Mouse (Mus musculus) kidney, embryonic 14.5 days (tissue): Measurements from ENCODE around the gene Ddx11. TPM values are rescaled to one million over a fixed set of nuclear protein-coding genes. Genes with fewer than 3 reads are reported as not detected.

Experiments
- ATAC-seq: fragments of 200-750 bp; cut with Nextera tagmentation; 2 replicates; pipeline ENCODE4 v1.8.0; 2017; ENCODE audit warnings: moderate number of reproducible peaks, mild to moderate bottlenecking, moderate TSS enrichment, moderate library complexity; ENCODE audit not compliant: low FRiP score, low TSS enrichment
- H3K27ac ChIP-seq: fragments of 300-500 bp; sonication (generic); 2 replicates; pipeline ENCODE4 v1.5.1; 2014; ENCODE audit warnings: low read depth, mild to moderate bottlenecking, low read length, moderate library complexity, mixed read lengths
- H3K27me3 ChIP-seq: fragments of 300-500 bp; sonication (generic); 2 replicates; pipeline ENCODE4 v1.6.1; 2014; ENCODE audit warnings: mild to moderate bottlenecking, low read length; ENCODE audit not compliant: control insufficient read depth, insufficient read depth
- H3K36me3 ChIP-seq: fragments of 300-500 bp; sonication (generic); 2 replicates; pipeline ENCODE4 v1.6.1; 2014; ENCODE audit warnings: low read length, mixed read lengths; ENCODE audit not compliant: control insufficient read depth, insufficient read depth
- H3K4me1 ChIP-seq: fragments of 300-500 bp; sonication (generic); 2 replicates; pipeline ENCODE4 v1.6.1; 2014; ENCODE audit warnings: low read length, mixed read lengths; ENCODE audit not compliant: control insufficient read depth, insufficient read depth
- H3K4me2 ChIP-seq: fragments of 300-500 bp; sonication (generic); replicated peaks from 2 replicates; pipeline ENCODE4 v1.6.1; 2014; ENCODE audit warnings: low read depth, mild to moderate bottlenecking, low read length
- H3K4me3 ChIP-seq: fragments of 300-500 bp; sonication (generic); 2 replicates; pipeline ENCODE4 v1.5.1; 2014; ENCODE audit warnings: mild to moderate bottlenecking, low read length
- H3K9ac ChIP-seq: fragments of 300-500 bp; sonication (generic); 2 replicates; pipeline ENCODE4 v1.6.1; 2014; ENCODE audit warnings: low read depth, mild to moderate bottlenecking, low read length, moderate library complexity
- H3K9me3 ChIP-seq: fragments of 300-500 bp; sonication (generic); 2 replicates; pipeline ENCODE4 v1.6.1; 2016; ENCODE audit warnings: low read length; ENCODE audit not compliant: control insufficient read depth
- WGBS: fragments of 180-500 bp; shearing (Covaris S2); extraction: QIAGEN DNeasy Blood & Tissue Kit; methylation state at CpG from one replicate; pipeline ENCODE4 v1.1.7; 2014; 5-methylcytosine and 5-hydroxymethylcytosine counted together
- polyA plus RNA-seq: library from polyadenylated mRNA; unstranded; fragments of >200 nt; fragmentation: Nextera tagmentation; extraction: Ambion mirVana; gene quantifications from 2 replicates; pipeline ENCODE4 v1.2.1, GENCODE M21; 2014

The Ddx11 gene
- polyA plus RNA-seq, 1 experiment from 2014 or later, result 26.3 TPM

DNA sequence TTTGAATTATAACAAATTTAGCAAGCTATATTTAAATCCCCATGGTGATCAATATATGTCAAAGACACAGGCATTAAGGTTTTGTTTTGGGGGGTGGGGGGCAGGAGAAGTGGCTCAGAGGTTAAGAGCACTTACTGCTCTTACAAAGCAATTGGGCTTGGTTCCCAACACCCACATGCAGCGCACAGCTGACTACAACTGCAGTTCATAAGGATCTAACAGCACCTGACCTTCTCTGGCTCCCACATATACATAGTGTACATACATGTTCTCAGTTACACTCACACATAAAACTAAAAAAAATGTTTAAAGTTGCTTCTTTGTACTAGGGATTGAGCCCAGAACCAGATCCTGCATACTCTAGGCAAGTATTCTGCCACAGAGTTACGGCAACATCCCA is 31.9 kb upstream of the Ddx11 start:
- Histone ChIP-seq H3K9me3 (no peaks in the 10 kb centered on the region), H3K36me3 (peaks cover 33% of the 10 kb centered on the region), H3K4me1 (no peaks in the 10 kb centered on the region), H3K9ac (no peak overlapping the region), H3K27ac (no peak overlapping the region), H3K4me3 (no peak overlapping the region), H3K27me3 (no peaks in the 10 kb centered on the region), H3K4me2 (no peak overlapping the region)
- 99% methylated on average over 2 of the region's 2 CpGs for WGBS
- ATAC-seq, result no peak

DNA sequence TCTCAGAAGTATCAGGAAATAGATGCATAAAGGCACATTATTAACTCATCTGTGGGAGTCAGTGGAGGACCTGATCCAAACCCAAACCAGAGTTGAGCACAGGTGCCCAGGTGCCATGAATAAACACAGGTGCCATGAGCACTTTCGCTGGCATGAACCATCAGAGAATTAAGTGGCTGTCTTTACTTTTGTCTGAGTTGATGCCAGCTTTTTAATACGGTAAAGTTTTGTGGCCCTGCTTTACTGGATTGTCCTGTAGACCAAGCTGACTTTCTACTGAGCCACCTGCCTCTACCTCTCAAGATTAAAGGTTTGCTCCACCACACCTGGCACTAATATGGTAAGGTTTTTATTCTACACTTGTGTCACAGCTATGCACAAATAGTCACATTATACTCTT is 31.3 kb upstream of the Ddx11 start:
- H3K4me1 ChIP-seq, result no peaks in the 10 kb centered on the region
- H3K9me3 ChIP-seq, result no peaks in the 10 kb centered on the region
- ATAC-seq, result no peak
- WGBS, result 87% methylated on average over 2 of the region's 2 CpGs
- H3K27ac ChIP-seq, result no peak overlapping the region
- H3K9ac ChIP-seq, result no peak overlapping the region
- peaks cover 27% of the 10 kb centered on the region for H3K36me3 ChIP-seq
- H3K4me3 ChIP-seq, result no peak overlapping the region
- H3K27me3 ChIP-seq, result no peaks in the 10 kb centered on the region
- no peak overlapping the region for H3K4me2 ChIP-seq

DNA sequence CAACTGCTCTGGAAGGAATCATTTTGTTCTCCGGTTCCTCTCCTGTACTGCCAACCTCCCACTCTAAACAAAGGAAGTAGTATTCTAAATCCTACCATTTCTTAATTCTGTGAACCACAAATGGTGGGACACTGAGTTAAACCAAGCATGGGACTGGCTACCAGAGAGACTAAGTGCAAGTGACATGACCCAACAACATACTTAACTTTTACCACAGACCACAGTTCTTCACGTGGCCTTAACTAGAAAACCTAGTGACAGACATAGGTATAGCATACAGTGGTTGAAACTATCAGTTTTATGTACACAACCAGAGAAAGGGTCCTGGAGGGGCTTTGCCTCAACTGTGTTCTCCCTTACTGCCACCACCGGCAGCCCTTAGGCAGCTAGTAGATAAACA is 30.7 kb upstream of the Ddx11 start:
- WGBS, result 82% methylated on average over 3 of the region's 3 CpGs

DNA sequence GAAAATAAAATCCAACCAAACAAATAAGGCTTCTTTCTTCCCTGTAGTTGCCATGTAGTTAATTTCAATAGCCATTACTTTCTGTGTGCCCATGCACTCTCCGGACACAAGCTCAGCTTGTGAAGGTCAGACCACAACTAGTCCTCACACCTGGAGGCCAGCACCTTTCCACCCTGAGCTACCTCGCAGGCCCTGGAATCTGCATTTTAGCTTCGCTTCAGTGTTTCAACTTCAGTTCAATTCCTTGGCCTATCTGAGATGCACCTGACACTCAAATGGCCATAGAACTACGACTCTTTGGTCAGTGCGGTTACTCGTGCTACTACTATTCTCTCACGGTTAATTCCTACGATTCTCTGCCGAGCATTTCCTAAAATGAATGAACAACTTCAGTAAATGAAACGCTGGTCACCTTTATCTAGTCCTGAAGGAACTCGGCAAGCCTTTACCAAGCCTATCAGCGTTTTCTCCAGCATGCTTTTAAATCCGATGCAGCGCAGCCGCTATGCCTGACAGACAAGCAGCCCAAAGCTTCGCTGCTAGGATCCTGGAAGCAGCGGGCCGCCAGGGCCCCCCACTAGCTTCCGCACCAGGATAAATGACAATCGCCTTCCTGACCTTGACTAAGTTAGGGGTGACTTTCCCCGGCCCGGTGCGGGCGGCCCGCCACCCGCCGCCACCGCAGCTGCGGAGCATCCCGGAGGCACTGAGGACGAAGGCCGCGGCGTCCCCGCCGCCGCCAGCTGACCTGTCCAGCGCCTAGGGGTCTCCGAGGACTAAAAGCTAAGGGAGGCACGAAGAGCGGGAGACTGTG is 22.5 kb upstream of the Ddx11 start:
- no peaks in the 10 kb centered on the region for H3K36me3 ChIP-seq
- peak overlapping the region; percentile 91 for H3K27ac ChIP-seq
- peak overlapping the region; percentile 91 for H3K4me2 ChIP-seq
- peak overlapping the region; percentile 95 for H3K4me3 ChIP-seq
- H3K9ac ChIP-seq, result peak overlapping the region; percentile 94
- H3K9me3 ChIP-seq, result no peaks in the 10 kb centered on the region
- H3K4me1 ChIP-seq, result peaks cover 11% of the 10 kb centered on the region
- no peak; the same call in 1 of the 2 replicates for ATAC-seq
- H3K27me3 ChIP-seq, result no peaks in the 10 kb centered on the region
- WGBS, result 1% methylated on average over 41 of the region's 41 CpGs

More for the DNA sequence above, 30.7 kb upstream of the Ddx11 start:
- Histone ChIP-seq H3K27ac (no peak overlapping the region), H3K4me1 (no peaks in the 10 kb centered on the region), H3K9ac (no peak overlapping the region), H3K36me3 (peaks cover 23% of the 10 kb centered on the region), H3K9me3 (no peaks in the 10 kb centered on the region), H3K4me2 (no peak overlapping the region), H3K4me3 (no peak overlapping the region), H3K27me3 (no peaks in the 10 kb centered on the region)
- no peak for ATAC-seq

DNA sequence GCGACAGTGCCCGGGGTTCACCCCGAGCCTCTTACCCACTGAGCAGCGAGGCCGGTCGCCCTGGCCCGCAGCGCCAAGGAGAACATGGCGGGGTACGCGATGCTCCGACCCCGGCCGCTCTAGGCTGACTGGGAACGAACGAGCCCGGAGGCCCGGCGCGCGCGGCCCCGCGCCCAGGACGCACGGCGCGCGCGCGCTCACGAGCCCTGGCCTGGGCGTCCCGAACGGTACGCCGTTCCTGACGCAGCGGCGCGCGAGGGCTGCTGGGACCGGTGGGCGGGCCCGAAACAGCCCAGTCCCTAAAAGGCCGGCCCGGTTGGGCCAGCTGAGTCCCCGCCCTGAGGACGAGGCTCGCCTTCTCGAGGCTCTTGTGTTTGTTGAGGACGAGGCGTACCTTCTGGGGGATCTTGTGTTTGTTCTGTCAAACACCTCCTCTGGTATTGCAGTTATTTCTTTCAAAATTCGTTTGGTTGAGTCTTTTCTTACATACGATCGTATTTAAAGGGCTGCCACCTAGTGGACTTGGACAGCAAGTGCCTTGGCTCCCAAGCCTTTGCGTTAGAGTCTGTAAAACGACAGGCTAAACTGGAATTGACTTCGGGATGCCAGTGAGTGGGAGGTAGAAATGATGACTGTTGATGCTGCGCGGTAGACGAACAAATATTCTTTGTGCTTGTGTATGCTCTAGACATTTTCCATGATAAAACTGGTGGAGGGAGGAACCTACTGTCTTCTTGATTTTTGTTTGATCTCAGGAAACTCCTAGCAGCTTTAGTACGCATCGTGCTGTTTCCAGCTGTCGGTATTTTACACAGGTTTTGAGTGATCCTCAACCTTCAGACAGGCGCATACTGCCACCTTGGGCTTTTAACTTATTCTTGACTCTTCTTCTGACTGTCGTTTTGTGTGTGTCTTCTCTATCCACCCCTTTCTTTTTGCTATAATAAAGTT is 21.7 kb upstream of the Ddx11 start, which contains the start of gene Ndufv2:
Ndufv2 (minus strand) TSS at position 180 of the 951 bp plus-strand sequence.
- H3K36me3 ChIP-seq, result no peaks in the 10 kb centered on the region
- no peaks in the 10 kb centered on the region for H3K9me3 ChIP-seq
- peak; percentile 100 for ATAC-seq
- H3K4me1 ChIP-seq, result peaks cover 11% of the 10 kb centered on the region
- peak within 1 kb of the TSS; percentile 95 for H3K4me3 ChIP-seq
- no peaks in the 10 kb centered on the region for H3K27me3 ChIP-seq
- peak within 1 kb of the TSS; percentile 91 for H3K4me2 ChIP-seq
- H3K9ac ChIP-seq, result peak within 1 kb of the TSS; percentile 94
- H3K27ac ChIP-seq, result peak within 1 kb of the TSS; percentile 91
- 1% methylated on average over 67 of the region's 67 CpGs for WGBS

DNA sequence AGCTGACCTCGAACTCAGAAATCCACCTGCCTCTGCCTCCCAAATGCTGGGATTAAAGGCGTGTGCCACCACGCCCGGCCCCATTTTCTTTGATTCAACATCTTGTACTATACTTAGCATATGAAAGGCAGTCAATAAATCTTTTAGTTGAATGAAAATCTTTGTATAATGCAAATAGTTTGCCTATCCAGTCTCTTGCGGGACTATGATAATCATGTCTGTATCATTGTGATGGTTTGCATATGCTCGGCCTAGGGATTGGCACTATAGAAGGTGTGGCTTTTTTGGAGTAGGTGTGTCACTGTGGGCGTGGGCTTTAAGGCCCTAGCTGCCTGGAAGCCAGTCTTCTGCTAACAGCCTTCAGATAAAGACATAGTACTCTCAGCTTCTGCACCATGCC is 19.2 kb upstream of the Ddx11 start:
- ATAC-seq, result no peak
- H3K9ac ChIP-seq, result no peak overlapping the region
- no peaks in the 10 kb centered on the region for H3K36me3 ChIP-seq
- H3K4me1 ChIP-seq, result peaks cover 11% of the 10 kb centered on the region
- no peak overlapping the region for H3K4me3 ChIP-seq
- H3K27ac ChIP-seq, result no peak overlapping the region
- no peak overlapping the region for H3K4me2 ChIP-seq
- H3K27me3 ChIP-seq, result no peaks in the 10 kb centered on the region
- 91% methylated on average over 7 of the region's 7 CpGs for WGBS
- H3K9me3 ChIP-seq, result no peaks in the 10 kb centered on the region

DNA sequence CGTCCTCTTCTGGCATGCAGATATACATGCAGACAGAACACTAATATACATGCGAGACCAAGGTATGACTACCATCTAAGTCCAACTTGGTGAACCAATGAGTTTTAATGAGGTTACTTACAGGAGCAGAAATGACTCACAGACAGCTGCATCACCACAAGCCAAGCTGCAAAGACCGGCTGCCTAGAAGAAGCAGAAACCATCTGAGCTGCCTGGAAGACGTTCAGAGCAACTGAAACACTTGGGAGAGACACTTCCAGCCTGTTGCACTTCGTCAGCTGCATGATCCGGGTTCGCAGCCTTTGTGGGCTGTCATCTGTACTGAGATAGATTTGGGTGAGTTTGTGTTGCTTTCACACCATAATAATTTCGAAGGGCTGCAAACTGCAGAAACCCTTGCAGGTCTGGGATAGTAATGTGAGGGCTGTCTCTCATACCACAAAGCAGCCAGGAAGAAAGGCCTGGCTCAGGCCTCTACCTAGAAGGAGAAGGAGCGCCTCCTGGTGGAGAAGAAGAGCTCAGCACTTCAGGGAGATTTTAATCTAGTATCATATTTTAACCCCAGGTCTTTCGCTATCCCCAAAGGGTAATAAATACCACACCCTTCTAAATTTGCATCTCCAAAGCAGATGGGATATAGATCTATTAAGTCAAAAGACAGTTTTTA is 16.6 kb upstream of the Ddx11 start:
- Histone ChIP-seq H3K36me3 (no peaks in the 10 kb centered on the region), H3K27ac (no peak overlapping the region), H3K27me3 (no peaks in the 10 kb centered on the region), H3K4me3 (no peak overlapping the region), H3K9me3 (no peaks in the 10 kb centered on the region), H3K9ac (no peak overlapping the region), H3K4me2 (no peak overlapping the region), H3K4me1 (0 out of 2 replicates have a peak, but pooled peaks cover 6% of the 10 kb centered on the region)
- no peak for ATAC-seq
- WGBS, result 54% methylated on average over 10 of the region's 10 CpGs

DNA sequence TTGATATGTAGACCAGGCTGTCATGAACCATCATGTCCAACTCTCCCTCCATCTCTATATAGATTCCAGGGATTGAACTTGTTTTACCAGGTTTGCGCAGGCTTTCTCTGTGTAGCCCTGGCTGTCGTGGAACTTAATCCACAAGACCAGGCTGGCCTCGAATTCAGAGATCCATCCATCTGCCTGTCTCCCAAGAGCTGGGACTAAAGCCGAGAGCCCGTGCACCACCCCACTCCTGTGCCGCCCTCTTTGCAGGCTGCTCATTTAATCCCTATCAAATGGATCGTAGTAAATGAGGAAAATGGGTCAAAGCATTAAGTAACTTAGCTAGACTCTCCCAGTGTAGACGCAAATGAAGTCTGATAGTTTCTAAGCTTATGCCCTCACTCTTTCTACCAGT is 15.9 kb upstream of the Ddx11 start:
- Histone ChIP-seq H3K27me3 (no peaks in the 10 kb centered on the region), H3K4me1 (peaks cover 11% of the 10 kb centered on the region), H3K27ac (no peak overlapping the region), H3K4me2 (no peak overlapping the region), H3K9me3 (no peaks in the 10 kb centered on the region), H3K9ac (no peak overlapping the region), H3K36me3 (no peaks in the 10 kb centered on the region), H3K4me3 (no peak overlapping the region)
- no peak for ATAC-seq
- WGBS, result 71% methylated on average over 8 of the region's 8 CpGs
